Mouse (Mus musculus) CH12.LX (cell line): ENCODE results near the gene Pdia2. TPM values are rescaled to one million over a fixed set of nuclear protein-coding genes. Genes with fewer than 3 reads are reported as not detected.
A peak's percentile ranks its signal among the peaks of the same experiment; 100 is the strongest.

Experiments
- DNase-seq: peaks from one replicate; pipeline ENCODE4 v3.0.0-alpha.2; 2013; ENCODE audit errors: extremely low read depth
- H3K27ac ChIP-seq: 2 replicates; pipeline ENCODE4 v1.5.1; 2012; ENCODE audit warnings: low read depth, mild to moderate bottlenecking, control low read depth, moderate library complexity; ENCODE audit not compliant: insufficient read depth
- H3K27me3 ChIP-seq: replicated peaks from 2 replicates; pipeline ENCODE3; 2012; ENCODE audit warnings: inconsistent platforms
- H3K36me3 ChIP-seq, 2 experiments: replicated peaks in 1 of 2; 2 replicates each; pipeline versions ENCODE3 to v1.6.1; 2012; ENCODE audit warnings: inconsistent platforms in 1 of 2, low read length in 1 of 2, mild to moderate bottlenecking in 1 of 2, mixed read lengths in 1 of 2, moderate library complexity in 1 of 2; ENCODE audit not compliant: control insufficient read depth in 1 of 2, insufficient read depth in 1 of 2
- H3K4me1 ChIP-seq, 2 experiments: 2 replicates each; pipeline ENCODE4 v1.6.1; 2012; ENCODE audit warnings: inconsistent platforms in 1 of 2, moderate library complexity in 1 of 2; ENCODE audit not compliant: insufficient read depth in 2 of 2, control insufficient read depth in 1 of 2
- H3K4me2 ChIP-seq: 2 replicates; pipeline ENCODE4 v1.6.1; 2012; ENCODE audit warnings: low read depth, mild to moderate bottlenecking, control low read depth; ENCODE audit not compliant: poor library complexity, insufficient read depth, severe bottlenecking
- H3K4me3 ChIP-seq, 3 experiments: fragments of 150-350 bp in 1 of 3; sonication (generic) in 1 of 3; replicated peaks in 1 of 3; 2 replicates each; pipeline versions ENCODE3 to v1.5.1; 2011 to 2012; ENCODE audit warnings: low read depth in 2 of 3, low read length in 2 of 3, mild to moderate bottlenecking in 2 of 3, moderate library complexity in 2 of 3, control low read depth in 1 of 3, improper control_type of control experiment in 1 of 3, inconsistent platforms in 1 of 3, mixed read lengths in 1 of 3; ENCODE audit not compliant: poor library complexity in 1 of 3
- H3K79me2 ChIP-seq: replicated peaks from 2 replicates; pipeline ENCODE4 v1.6.1; 2012; ENCODE audit warnings: mild to moderate bottlenecking, moderate library complexity; ENCODE audit not compliant: control insufficient read depth, poor library complexity, insufficient read depth, severe bottlenecking; ENCODE audit errors: extremely low read depth
- H3K9ac ChIP-seq: 2 replicates; pipeline ENCODE4 v1.6.1; 2012; ENCODE audit warnings: low read depth, mild to moderate bottlenecking, control low read depth, moderate library complexity; ENCODE audit not compliant: insufficient read depth
- H3K9me3 ChIP-seq: replicated peaks from 2 replicates; pipeline ENCODE3; 2012; ENCODE audit warnings: low read length, inconsistent platforms, mixed read lengths
- BHLHE40 ChIP-seq: IDR thresholded peaks from 2 replicates; pipeline ENCODE4 v1.6.1; 2011; ENCODE audit warnings: mild to moderate bottlenecking, low read depth, low read length, improper control_type of control experiment
- CHD1 ChIP-seq: IDR thresholded peaks from 2 replicates; pipeline ENCODE4 v1.6.1; 2012; ENCODE audit warnings: low read depth, low read length, improper control_type of control experiment, inconsistent platforms
- CTCF ChIP-seq, 2 experiments: IDR thresholded peaks in 1 of 2; conservative IDR thresholded peaks in 1 of 2; 2 replicates each; pipeline ENCODE4 v1.5.1; 2011 to 2012; ENCODE audit warnings: low read depth in 2 of 2, low read length in 2 of 2, improper control_type of control experiment in 1 of 2, inconsistent platforms in 1 of 2, mild to moderate bottlenecking in 1 of 2, moderate library complexity in 1 of 2
- EP300 ChIP-seq: IDR thresholded peaks from 2 replicates; pipeline ENCODE4 v1.6.1; 2011; ENCODE audit warnings: low read length, improper control_type of control experiment
- GABPA ChIP-seq: IDR thresholded peaks from 2 replicates; pipeline ENCODE4 v1.6.1; 2012; ENCODE audit warnings: low read depth, low read length, improper control_type of control experiment, inconsistent platforms; ENCODE audit not compliant: insufficient replicate concordance
- IRF4 ChIP-seq: IDR thresholded peaks from 2 replicates; pipeline ENCODE4 v1.6.1; 2014; ENCODE audit warnings: low read depth, mild to moderate bottlenecking, inconsistent platforms, low read length, improper control_type of control experiment
- KAT2A ChIP-seq: IDR thresholded peaks from 2 replicates; pipeline ENCODE4 v1.6.1; 2012; ENCODE audit warnings: low read length, improper control_type of control experiment, inconsistent platforms; ENCODE audit not compliant: insufficient replicate concordance
- MAX ChIP-seq: IDR thresholded peaks from 2 replicates; pipeline ENCODE4 v1.6.1; 2011; ENCODE audit warnings: low read length, improper control_type of control experiment
- MEF2A ChIP-seq: IDR thresholded peaks from 2 replicates; pipeline ENCODE4 v1.6.1; 2014; ENCODE audit warnings: low read depth, mild to moderate bottlenecking, inconsistent platforms, low read length, improper control_type of control experiment, borderline replicate concordance
- MXI1 ChIP-seq: IDR thresholded peaks from 2 replicates; pipeline ENCODE4 v1.6.1; 2011; ENCODE audit warnings: mild to moderate bottlenecking, low read depth, low read length, improper control_type of control experiment
- MYC ChIP-seq: IDR thresholded peaks from 2 replicates; pipeline ENCODE4 v1.6.1; 2011; ENCODE audit warnings: low read depth, mild to moderate bottlenecking, improper control_type of control experiment, low read length
- NRF1 ChIP-seq: IDR thresholded peaks from 2 replicates; pipeline ENCODE4 v1.6.1; 2014; ENCODE audit warnings: low read depth, mild to moderate bottlenecking, inconsistent platforms, low read length, improper control_type of control experiment, moderate library complexity
- PAX5 ChIP-seq: IDR thresholded peaks from 2 replicates; pipeline ENCODE4 v1.6.1; 2012; ENCODE audit warnings: low read length, inconsistent platforms, mixed read lengths
- POLR2AphosphoS2 ChIP-seq: IDR thresholded peaks from 2 replicates; pipeline ENCODE4 v1.6.1; 2011; ENCODE audit warnings: low read depth, low read length, improper control_type of control experiment
- RAD21 ChIP-seq: IDR thresholded peaks from 2 replicates; pipeline ENCODE4 v1.6.1; 2011; ENCODE audit warnings: low read depth, mild to moderate bottlenecking, low read length, improper control_type of control experiment, moderate library complexity
- TCF12 ChIP-seq: IDR thresholded peaks from 2 replicates; pipeline ENCODE4 v1.6.1; 2014; ENCODE audit warnings: low read depth, mild to moderate bottlenecking, inconsistent platforms, low read length, improper control_type of control experiment
- UBTF ChIP-seq: IDR thresholded peaks from 2 replicates; pipeline ENCODE4 v1.6.1; 2012; ENCODE audit warnings: low read depth, mild to moderate bottlenecking, inconsistent platforms, low read length, improper control_type of control experiment, moderate library complexity
- USF2 ChIP-seq: conservative IDR thresholded peaks from 2 replicates; pipeline ENCODE4 v1.6.1; 2011; ENCODE audit warnings: low read depth, low read length, improper control_type of control experiment
- ZC3H11A ChIP-seq: IDR thresholded peaks from 2 replicates; pipeline ENCODE4 v1.6.1; 2012; ENCODE audit warnings: low read depth, mild to moderate bottlenecking, inconsistent platforms, low read length, improper control_type of control experiment
- dilution Hi-C: fragments of 300-500 bp; cut with MboI; formaldehyde crosslinking; loops from 2 replicates; pipeline ENCODE4 v1.14.3; 2020; ENCODE audit warnings: low sequenced_read_pairs; ENCODE audit not compliant: extremely low pct_unique_long_range_greater_than_20kb, extremely low pct_ligation_motif_present
- in situ Hi-C: fragments of 300-500 bp; cut with MboI; formaldehyde crosslinking; loops from 3 replicates; pipeline ENCODE4 v1.14.3; 2019; ENCODE audit warnings: low sequenced_read_pairs, low pct_ligation_motif_present, low pct_unique_long_range_greater_than_20kb, mixed read lengths
- polyA plus RNA-seq: library from polyadenylated mRNA; unstranded; fragments of >175 nt; gene quantifications from 2 replicates; pipeline ENCODE4 v1.2.1, GENCODE M21; 2012; ENCODE audit warnings: low read depth; ENCODE audit not compliant: insufficient read length
- total RNA-seq, 2 experiments: library from RNA; depleted of rRNA; stranded (reverse); fragments of 300-350 nt in 1 of 2; fragments of >200 nt in 1 of 2; gene quantifications; 2 replicates each; pipeline ENCODE4 v1.2.3; 2012 to 2014

The Pdia2 gene
- total and polyA plus RNA-seq, 3 experiments, result 0.38 TPM; not detected in 2

DNA sequence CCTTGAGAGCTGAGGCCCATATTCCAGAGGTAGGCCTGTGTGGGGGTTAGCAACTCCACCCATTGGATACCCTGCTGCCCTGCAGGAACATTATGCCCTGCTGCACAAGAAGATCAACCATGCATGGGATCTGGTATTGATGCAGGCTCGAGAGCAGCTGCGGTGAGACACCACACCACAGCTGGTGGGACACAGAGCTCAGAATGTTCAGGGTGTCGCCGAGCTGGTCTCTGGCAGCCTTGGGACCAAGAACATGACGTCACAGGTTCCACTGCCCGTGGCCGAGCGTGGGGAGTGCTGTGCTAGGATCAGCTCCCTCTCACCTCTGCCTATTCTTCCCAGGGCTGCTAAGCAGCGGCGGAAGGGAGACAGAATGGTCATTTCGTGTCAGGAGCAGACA lies 5.9 kb upstream of the Pdia2 start:
- no peak for DNase-seq
- dilution Hi-C loops (no loop called here), in situ Hi-C loops (no loop called here)
- Histone ChIP-seq H3K27ac (no peak overlapping the region), H3K79me2 (no peaks in the 10 kb centered on the region), H3K4me2 (no peak overlapping the region), H3K4me3 (no peak overlapping the region), H3K27me3 (peaks cover 66% of the 10 kb centered on the region), H3K4me1 (peaks cover 5 to 10% of the 10 kb centered on the region in 2 experiments; a peak in 3 of 4 replicates), H3K36me3 (no peaks in the 10 kb centered on the region), H3K9ac (no peak overlapping the region), H3K9me3 (no peaks in the 10 kb centered on the region)
- TF ChIP-seq MXI1 (no peak), CTCF (conservative IDR thresholded peaks at IDR 0.05 in 1 of 2, IDR thresholded peaks at IDR 0.05 in 1 of 2; ENCODE audit: low read depth in 2 of 2, low read length in 2 of 2) (no peak), PAX5 (no peak), IRF4 (no peak), EP300 (no peak), TCF12 (no peak), KAT2A (no peak), CHD1 (no peak), BHLHE40 (no peak), RAD21 (no peak), MAX (no peak), ZC3H11A (no peak), MEF2A (no peak), USF2 (no peak), GABPA (no peak), POLR2AphosphoS2 (no peak), NRF1 (no peak)

DNA sequence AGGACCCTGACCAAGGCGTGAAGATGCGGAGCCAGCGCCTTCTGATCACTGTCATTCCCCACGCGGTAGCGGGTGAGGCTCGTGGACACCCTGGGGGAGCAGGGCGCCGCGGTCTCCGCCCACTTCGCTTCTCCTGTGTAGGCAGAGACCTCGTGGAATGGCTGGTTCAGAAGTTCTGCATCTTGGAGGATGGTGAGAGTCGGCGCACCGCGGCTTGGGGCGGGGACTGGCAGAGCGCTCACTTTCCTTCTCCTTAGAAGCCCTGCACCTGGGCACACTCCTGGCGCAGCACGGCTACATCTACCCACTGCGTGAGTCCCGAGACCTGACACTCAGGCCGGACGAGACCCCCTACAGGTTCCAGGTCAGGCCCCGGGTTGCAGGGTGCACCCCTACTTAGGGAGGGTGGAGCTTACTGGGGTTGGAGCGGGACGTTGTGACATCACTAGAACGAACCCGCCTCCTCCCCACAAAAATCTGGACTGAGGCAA lies 4.5 kb upstream of the Pdia2 start:
- dilution Hi-C loops (no loop called here), in situ Hi-C loops (no loop called here)
- H3K9me3 ChIP-seq, result no peaks in the 10 kb centered on the region
- H3K36me3 ChIP-seq, result peaks cover 0 to 8% of the 10 kb centered on the region in 2 experiments
- no peak for DNase-seq
- TF ChIP-seq UBTF, result no peak
- no peak for TF ChIP-seq USF2
- TF ChIP-seq MYC, result no peak
- H3K9ac ChIP-seq, result no peak overlapping the region
- H3K27ac ChIP-seq, result no peak overlapping the region
- H3K27me3 ChIP-seq, result peaks cover 66% of the 10 kb centered on the region
- H3K4me1 ChIP-seq, result peaks cover 5 to 10% of the 10 kb centered on the region in 2 experiments; a peak in 3 of 4 replicates
- peak overlapping the region; percentile 88 for H3K4me2 ChIP-seq
- no peaks in the 10 kb centered on the region for H3K79me2 ChIP-seq
- H3K4me3 ChIP-seq, result peak overlapping the region; percentile 5 to 50 (median 37)
